Mouse (Mus musculus): ENCODE results near the gene Mttp. TPM values are rescaled to one million over a fixed set of nuclear protein-coding genes. Genes with fewer than 3 reads are reported as not detected.

Mttp gene
- total RNA-seq, 2 experiments from 2014 or later: 11.7 to 21.3 TPM

- DNase-seq (ENCODE audit: low spot score in 2 of 2): no peak
Observed at GRCm38 (mm10) chr3:138058226-138058625, 86.5 kb downstream of the Mttp start.

- no peak for DNase-seq (ENCODE audit: low spot score in 2 of 2)
Observed at GRCm38 (mm10) chr3:138056976-138057375, 87.8 kb downstream of the Mttp start.

GRCm38 (mm10) chr3:138053969-138054368 is 90.8 kb downstream of the Mttp start:
- no peak for DNase-seq (ENCODE audit: low spot score in 2 of 2)

- DNase-seq (ENCODE audit: low spot score in 2 of 2): no peak
Observed at GRCm38 (mm10) chr3:138051431-138051830, 93.3 kb downstream of the Mttp start.

- DNase-seq (ENCODE audit: low spot score in 2 of 2): no peak
Observed at GRCm38 (mm10) chr3:138050772-138051171, 94.0 kb downstream of the Mttp start.

- no peak for DNase-seq (ENCODE audit: low spot score in 2 of 2)
Observed at GRCm38 (mm10) chr3:138049555-138049954, 95.2 kb downstream of the Mttp start.

GRCm38 (mm10) chr3:138043316-138043715 is 101.5 kb downstream of the Mttp start:
- no peak for DNase-seq (ENCODE audit: low spot score in 2 of 2)

- DNase-seq (ENCODE audit: low spot score in 2 of 2): no peak
Observed at GRCm38 (mm10) chr3:138041591-138042301, 103.0 kb downstream of the Mttp start.

GRCm38 (mm10) chr3:138040938-138041337 is 103.8 kb downstream of the Mttp start:
- no peak for DNase-seq (ENCODE audit: low spot score in 2 of 2)

Other genes with a start within 250 kb of the Mttp start
- gene Lamtor3, start 226.5 kb downstream of the Mttp start, total RNA-seq (2021): 10 to 100 TPM; 63.6 to 68.8 TPM
- 10 to 100 TPM; 11.6 to 13.8 TPM for gene Dapp1, start 163.4 kb downstream of the Mttp start, total RNA-seq (2021)
- gene 1110002E22Rik, start 79.9 kb downstream of the Mttp start, total RNA-seq (2021): 1 to 10 TPM; 1.7 to 2.9 TPM
- gene Gm5105, start 77.6 kb downstream of the Mttp start, total RNA-seq (2021): under 1 TPM in 1 of 2 experiments, not detected in 1; 0.17 TPM
- gene Trmt10a, start 1.5 kb downstream of the Mttp start, total RNA-seq (2021): 10 to 100 TPM in 1 of 2 experiments, 1 to 10 TPM in 1; 6.6 to 12.5 TPM
- gene 4930579F01Rik, start 48.9 kb upstream of the Mttp start, total RNA-seq (2021): not detected
- gene Adh7, start 72.8 kb upstream of the Mttp start, total RNA-seq (2021): 10 to 100 TPM; 22.2 to 29.2 TPM
- gene Adh1, start 116.0 kb upstream of the Mttp start, total RNA-seq (2021): 1,000 to 10,000 TPM; 4,514 to 5,007 TPM
- not detected for gene Adh6a, start 168.3 kb upstream of the Mttp start, total RNA-seq (2021)
- gene Adh6b, start 196.8 kb upstream of the Mttp start, total RNA-seq (2021): under 1 TPM; 0.48 to 0.73 TPM